Mouse (Mus musculus) granulocyte monocyte progenitor cell, adult 5-6 weeks (primary cell): ENCODE data around the gene Ttll3. TPM values are rescaled to one million over a fixed set of nuclear protein-coding genes. Genes with fewer than 3 reads are reported as not detected.

Experiments
- ATAC-seq: replicated peaks from 2 replicates; pipeline ENCODE4 v1.8.0; 2016; ENCODE audit warnings: mild to moderate bottlenecking, moderate TSS enrichment, inconsistent platforms; ENCODE audit not compliant: poor library complexity, severe bottlenecking
- total RNA-seq, 2 experiments: library from RNA; stranded (forward) in 1 of 2; stranded (reverse) in 1 of 2; fragments of 200-712, 200-1000 nt in 1 of 2; fragments of >200 nt in 1 of 2; fragmentation: Nextera tagmentation in 1 of 2; gene quantifications; 2 replicates each; pipeline ENCODE4 v1.2.3; 2014 to 2017

Gene Ttll3
- total RNA-seq, 2 experiments from 2014 or later, result 1.5 to 1.8 TPM

GRCm38 (mm10) chr6:113444207-113444965 lies 55.3 kb downstream of the Ttll3 start:
- peak; percentile 42 for ATAC-seq

DNA sequence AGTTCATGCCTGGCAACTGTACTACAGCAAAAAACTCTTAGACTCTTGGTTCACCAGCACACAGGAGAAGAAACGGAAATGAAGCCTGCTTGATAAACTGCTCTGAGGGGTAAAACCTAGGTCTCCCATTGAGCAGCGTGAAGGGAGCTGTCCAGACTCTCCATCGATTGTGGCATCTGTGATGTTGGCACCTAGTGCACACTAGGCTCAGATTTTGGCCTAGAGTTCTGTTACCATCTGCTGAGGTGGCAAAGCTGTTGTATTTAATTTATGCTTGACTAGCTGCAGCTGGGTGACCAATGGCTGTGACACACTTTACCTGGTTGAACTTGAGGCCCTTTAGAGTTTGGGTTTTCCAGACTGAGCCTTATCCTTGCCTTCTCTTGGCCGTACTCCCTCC lies 58.6 kb downstream of the Ttll3 start:
- ATAC-seq, result no peak

DNA sequence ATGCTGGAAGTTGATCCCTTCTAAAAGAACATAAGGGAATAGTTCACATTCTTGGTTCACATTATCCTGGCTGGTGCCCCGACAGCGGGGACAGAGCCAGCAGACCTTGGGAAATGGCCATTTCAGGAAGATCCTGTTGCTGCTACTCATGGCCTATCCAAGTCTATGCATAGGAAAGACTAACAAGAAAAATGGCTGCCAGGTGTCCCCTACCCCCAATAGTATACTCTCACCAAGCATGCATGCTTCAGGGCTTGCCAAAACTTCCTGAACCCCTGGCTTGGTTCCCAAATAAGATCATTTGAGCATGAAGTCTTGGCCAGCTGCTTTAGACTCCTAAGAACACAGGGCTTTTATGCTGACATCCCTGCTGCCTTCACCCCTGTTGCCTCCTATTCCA lies 62.8 kb downstream of the Ttll3 start:
- no peak for ATAC-seq

- ATAC-seq, result peak; percentile 64
Observed at GRCm38 (mm10) chr6:113455007-113455406, 65.9 kb downstream of the Ttll3 start.

GRCm38 (mm10) chr6:113457952-113458534 lies 69.0 kb downstream of the Ttll3 start, which contains the start of gene Il17re:
Gene Il17re, plus strand, starts transcription at chr6:113458484.
- peak; percentile 61 for ATAC-seq

DNA sequence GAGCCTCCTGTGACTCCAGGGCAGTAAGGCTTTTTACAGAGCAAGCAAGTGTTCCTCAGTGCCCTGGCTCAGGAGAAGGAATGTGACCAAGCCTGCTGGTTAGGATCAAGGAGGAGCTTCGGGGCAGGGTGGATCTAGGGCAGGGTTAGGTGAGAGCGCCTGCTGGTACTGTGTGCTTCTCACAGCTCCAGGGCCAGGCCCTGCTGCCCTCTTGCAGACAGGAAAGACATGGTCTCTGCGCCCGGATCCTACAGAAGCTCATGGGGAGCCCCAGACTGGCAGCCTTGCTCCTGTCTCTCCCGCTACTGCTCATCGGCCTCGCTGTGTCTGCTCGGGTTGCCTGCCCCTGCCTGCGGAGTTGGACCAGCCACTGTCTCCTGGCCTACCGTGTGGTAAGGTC lies 69.6 kb downstream of the Ttll3 start:
- ATAC-seq, result no peak

- ATAC-seq, result no peak
Observed at GRCm38 (mm10) chr6:113464040-113464439, 75.0 kb downstream of the Ttll3 start.

Other genes starting within 250 kb of the Ttll3 start
- gene Lhfpl4, start 193.9 kb upstream of the Ttll3 start, total RNA-seq (2014; fragmentation: Nextera tagmentation), result not detected in 2 replicates
- gene Lhfpl4, start 193.9 kb upstream of the Ttll3 start, total RNA-seq (2017), result not detected in 2 replicates
- 32.4 and 37.6 TPM in 2 replicates for gene Mtmr14, start 151.4 kb upstream of the Ttll3 start, total RNA-seq (2014; fragmentation: Nextera tagmentation)
- 31.0 and 40.9 TPM in 2 replicates for gene Mtmr14, start 151.4 kb upstream of the Ttll3 start, total RNA-seq (2017)
- gene Cpne9, start 107.0 kb upstream of the Ttll3 start, total RNA-seq (2014; fragmentation: Nextera tagmentation), result 0.19 TPM in 1 of 2 replicates, not detected in the other
- 0.39 TPM in 1 of 2 replicates, not detected in the other for gene Cpne9, start 107.0 kb upstream of the Ttll3 start, total RNA-seq (2017)
- 48.4 and 53.2 TPM in 2 replicates for gene Brpf1, start 82.1 kb upstream of the Ttll3 start, total RNA-seq (2014; fragmentation: Nextera tagmentation)
- 40.0 and 43.8 TPM in 2 replicates for gene Brpf1, start 82.1 kb upstream of the Ttll3 start, total RNA-seq (2017)
- 13.8 and 17.8 TPM in 2 replicates for gene Ogg1, start 62.3 kb upstream of the Ttll3 start, total RNA-seq (2014; fragmentation: Nextera tagmentation)
- gene Ogg1, start 62.3 kb upstream of the Ttll3 start, total RNA-seq (2017), result 6.4 and 7.9 TPM in 2 replicates
- gene Camk1, start 45.3 kb upstream of the Ttll3 start, total RNA-seq (2014; fragmentation: Nextera tagmentation), result 18.7 and 23.0 TPM in 2 replicates
- gene Camk1, start 45.3 kb upstream of the Ttll3 start, total RNA-seq (2017), result 17.2 and 18.3 TPM in 2 replicates
- gene Tada3, start 11.4 kb upstream of the Ttll3 start, total RNA-seq (2014; fragmentation: Nextera tagmentation), result 18.9 and 21.0 TPM in 2 replicates
- gene Tada3, start 11.4 kb upstream of the Ttll3 start, total RNA-seq (2017), result 9.7 and 13.8 TPM in 2 replicates
- gene Arpc4, start 11.1 kb upstream of the Ttll3 start, total RNA-seq (2014; fragmentation: Nextera tagmentation), result 223 and 277 TPM in 2 replicates
- 211 and 270 TPM in 2 replicates for gene Arpc4, start 11.1 kb upstream of the Ttll3 start, total RNA-seq (2017)
- 10.8 and 15.3 TPM in 2 replicates for gene Rpusd3, start 30.1 kb downstream of the Ttll3 start, total RNA-seq (2014; fragmentation: Nextera tagmentation)
- gene Rpusd3, start 30.1 kb downstream of the Ttll3 start, total RNA-seq (2017), result 11.2 and 18.9 TPM in 2 replicates
- gene Cidec, start 46.5 kb downstream of the Ttll3 start, total RNA-seq (2014; fragmentation: Nextera tagmentation), result not detected in 2 replicates
- gene Cidec, start 46.5 kb downstream of the Ttll3 start, total RNA-seq (2017), result not detected in 2 replicates
- gene Jagn1, start 53.3 kb downstream of the Ttll3 start, total RNA-seq (2014; fragmentation: Nextera tagmentation), result 53.5 and 73.6 TPM in 2 replicates
- gene Jagn1, start 53.3 kb downstream of the Ttll3 start, total RNA-seq (2017), result 23.2 and 28.3 TPM in 2 replicates
- not detected in 2 replicates for gene Il17re, start 69.2 kb downstream of the Ttll3 start, total RNA-seq (2014; fragmentation: Nextera tagmentation)
- 0.31 and 0.43 TPM in 2 replicates for gene Il17re, start 69.2 kb downstream of the Ttll3 start, total RNA-seq (2017)
- gene Il17rc, start 82.2 kb downstream of the Ttll3 start, total RNA-seq (2014; fragmentation: Nextera tagmentation), result not detected in 2 replicates
- not detected in 2 replicates for gene Il17rc, start 82.2 kb downstream of the Ttll3 start, total RNA-seq (2017)
- 15.3 and 17.8 TPM in 2 replicates for gene Creld1, start 94.0 kb downstream of the Ttll3 start, total RNA-seq (2014; fragmentation: Nextera tagmentation)
- gene Creld1, start 94.0 kb downstream of the Ttll3 start, total RNA-seq (2017), result 6.7 and 9.4 TPM in 2 replicates
- gene Prrt3, start 112.7 kb downstream of the Ttll3 start, total RNA-seq (2014; fragmentation: Nextera tagmentation), result not detected in 2 replicates
- gene Prrt3, start 112.7 kb downstream of the Ttll3 start, total RNA-seq (2017), result not detected in 2 replicates
- 47.4 and 48.0 TPM in 2 replicates for gene Emc3, start 142.4 kb downstream of the Ttll3 start, total RNA-seq (2014; fragmentation: Nextera tagmentation)
- gene Emc3, start 142.4 kb downstream of the Ttll3 start, total RNA-seq (2017), result 38.7 and 41.8 TPM in 2 replicates
- gene Fancd2, start 142.4 kb downstream of the Ttll3 start, total RNA-seq (2014; fragmentation: Nextera tagmentation), result 23.8 and 27.4 TPM in 2 replicates
- 28.2 and 33.2 TPM in 2 replicates for gene Fancd2, start 142.4 kb downstream of the Ttll3 start, total RNA-seq (2017)
- not detected in 2 replicates for gene Fancd2os, start 211.5 kb downstream of the Ttll3 start, total RNA-seq (2014; fragmentation: Nextera tagmentation)
- gene Fancd2os, start 211.5 kb downstream of the Ttll3 start, total RNA-seq (2017), result not detected in 2 replicates
- 223 and 247 TPM in 2 replicates for gene Brk1, start 215.5 kb downstream of the Ttll3 start, total RNA-seq (2014; fragmentation: Nextera tagmentation)
- gene Brk1, start 215.5 kb downstream of the Ttll3 start, total RNA-seq (2017), result 96.6 and 108 TPM in 2 replicates
- 15.7 and 24.6 TPM in 2 replicates for gene Vhl, start 234.7 kb downstream of the Ttll3 start, total RNA-seq (2014; fragmentation: Nextera tagmentation)
- 11.0 and 11.3 TPM in 2 replicates for gene Vhl, start 234.7 kb downstream of the Ttll3 start, total RNA-seq (2017)
- gene Irak2, start 249.2 kb downstream of the Ttll3 start, total RNA-seq (2014; fragmentation: Nextera tagmentation), result 6.7 and 9.5 TPM in 2 replicates
- 6.4 and 17.5 TPM in 2 replicates for gene Irak2, start 249.2 kb downstream of the Ttll3 start, total RNA-seq (2017)